Mouse (Mus musculus) hindbrain, embryonic 15.5 days (tissue): ENCODE results near the gene Wdr1. TPM values are rescaled to one million over a fixed set of nuclear protein-coding genes. Genes with fewer than 3 reads are reported as not detected.

Experiments
- ATAC-seq: fragments of 200-750 bp; cut with Nextera tagmentation; 2 replicates; pipeline ENCODE4 v1.8.0; 2017; ENCODE audit warnings: low read depth, moderate number of reproducible peaks, moderate TSS enrichment; ENCODE audit not compliant: low FRiP score
- H3K27ac ChIP-seq: fragments of 300-500 bp; sonication (generic); replicated peaks from 2 replicates; pipeline ENCODE4 v1.5.1; 2015; ENCODE audit warnings: mild to moderate bottlenecking, inconsistent platforms
- H3K27me3 ChIP-seq: fragments of 300-500 bp; sonication (generic); 2 replicates; pipeline ENCODE4 v1.6.1; 2015; ENCODE audit warnings: control low read depth, inconsistent platforms
- H3K36me3 ChIP-seq: fragments of 300-500 bp; sonication (generic); 2 replicates; pipeline ENCODE4 v1.6.1; 2015; ENCODE audit warnings: control low read depth, inconsistent platforms
- H3K4me1 ChIP-seq: fragments of 300-500 bp; sonication (generic); replicated peaks from 2 replicates; pipeline ENCODE4 v1.6.1; 2015; ENCODE audit warnings: control low read depth, inconsistent platforms
- H3K4me2 ChIP-seq: fragments of 300-500 bp; sonication (generic); 2 replicates; pipeline ENCODE4 v1.6.1; 2015; ENCODE audit warnings: moderate library complexity, mild to moderate bottlenecking, inconsistent platforms
- H3K4me3 ChIP-seq: fragments of 300-500 bp; sonication (generic); 2 replicates; pipeline ENCODE4 v1.5.1; 2015; ENCODE audit warnings: mild to moderate bottlenecking, inconsistent platforms
- H3K9ac ChIP-seq: fragments of 300-500 bp; sonication (generic); 2 replicates; pipeline ENCODE4 v1.6.1; 2015; ENCODE audit warnings: inconsistent platforms
- H3K9me3 ChIP-seq: fragments of 300-500 bp; sonication (generic); 2 replicates; pipeline ENCODE4 v1.6.1; 2016; ENCODE audit warnings: control low read depth, inconsistent platforms
- WGBS: fragments of 180-500 bp; shearing (Covaris S2); methylation state at CpG from one replicate; pipeline ENCODE4 v1.1.7; 2015; 5-methylcytosine and 5-hydroxymethylcytosine counted together
- polyA plus RNA-seq: library from polyadenylated mRNA; unstranded; fragments of >200 nt; fragmentation: Nextera tagmentation; extraction: Ambion mirVana; gene quantifications from 2 replicates; pipeline ENCODE4 v1.2.1, GENCODE M21; 2015

Wdr1 gene
- polyA plus RNA-seq, 1 experiment from 2014 or later, result 188 TPM

DNA sequence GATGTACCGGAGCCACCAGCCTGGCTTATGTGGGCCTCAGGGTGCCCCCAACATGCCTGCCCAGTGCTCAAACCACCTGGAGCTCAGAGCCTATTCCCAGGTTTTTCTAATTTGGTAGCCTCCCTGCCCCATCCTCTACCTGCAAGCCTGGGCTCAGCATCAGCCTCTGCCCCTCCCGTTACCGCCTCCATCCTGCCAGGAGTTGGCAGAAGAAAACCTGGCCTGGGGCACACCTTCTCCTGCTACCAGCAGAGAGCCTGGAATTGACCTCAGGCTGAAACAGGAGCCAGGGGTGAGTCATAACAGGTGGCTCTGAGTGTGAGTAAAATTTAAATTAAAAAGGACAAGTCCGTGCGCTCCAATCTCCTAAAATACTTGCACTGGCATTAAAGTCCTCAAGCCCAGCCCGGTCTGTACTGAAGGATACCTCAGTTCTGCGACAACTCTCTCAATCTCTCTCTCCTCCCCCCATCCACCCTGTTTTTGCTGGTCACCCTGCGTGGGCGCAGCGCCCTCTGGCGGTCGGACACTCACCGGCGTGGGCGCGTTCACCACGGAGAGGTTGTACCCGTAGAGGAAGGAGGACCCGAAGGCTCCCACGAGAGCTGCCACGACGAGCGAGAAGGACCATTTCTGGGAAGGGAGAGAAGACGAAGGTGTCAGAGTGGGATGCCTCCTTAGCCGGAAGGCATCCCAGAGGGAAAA lies 86.0 kb downstream of the Wdr1 start:
- Histone ChIP-seq H3K9ac (no peak overlapping the region), H3K4me1 (peaks cover 15% of the 10 kb centered on the region), H3K9me3 (no peaks in the 10 kb centered on the region), H3K36me3 (no peaks in the 10 kb centered on the region), H3K4me3 (no peak overlapping the region), H3K27me3 (no peaks in the 10 kb centered on the region), H3K4me2 (no peak overlapping the region), H3K27ac (no peak overlapping the region)
- no peak for ATAC-seq
- 90% methylated on average over 25 of the region's 25 CpGs for WGBS

Other genes with a start within 250 kb of the Wdr1 start
- gene Drd5, start 243.9 kb downstream of the Wdr1 start, polyA plus RNA-seq, result 0.59 and 0.73 TPM in 2 replicates
- gene Slc2a9, start 60.1 kb downstream of the Wdr1 start, polyA plus RNA-seq, result 0.49 and 0.60 TPM in 2 replicates
- 32.1 and 34.8 TPM in 2 replicates for gene Zfp518b, start 121.6 kb upstream of the Wdr1 start, polyA plus RNA-seq